Mouse (Mus musculus) myocyte (in vitro differentiated cells): ENCODE data around the gene Neu2.
A peak's percentile ranks its signal among the peaks of the same experiment; 100 is the strongest.

Experiments
- E2F4 ChIP-seq: IDR thresholded peaks from one replicate; pipeline ENCODE4 v1.6.1; 2011; ENCODE audit warnings: mild to moderate bottlenecking, control low read depth, moderate library complexity; ENCODE audit not compliant: insufficient read depth
- MAX ChIP-seq: IDR thresholded peaks from one replicate; pipeline ENCODE4 v1.6.1; 2011; ENCODE audit warnings: low read depth, mild to moderate bottlenecking, control low read depth
- MYOG ChIP-seq, 3 experiments: IDR thresholded peaks; one replicate each; pipeline ENCODE4 v1.6.1; 2011; ENCODE audit warnings: control low read depth in 2 of 3, low read depth in 2 of 3, mild to moderate bottlenecking in 2 of 3; ENCODE audit not compliant: insufficient read length in 2 of 3, control insufficient read depth in 1 of 3, insufficient read depth in 1 of 3
- POLR2A ChIP-seq: IDR thresholded peaks from one replicate; pipeline ENCODE4 v1.6.1; 2011; ENCODE audit warnings: low read depth, mild to moderate bottlenecking, control low read depth, moderate library complexity; ENCODE audit not compliant: insufficient read length
- POLR2AphosphoS2 ChIP-seq: IDR thresholded peaks from one replicate; pipeline ENCODE4 v1.6.1; 2011; ENCODE audit warnings: low read depth, control low read depth; ENCODE audit not compliant: insufficient read length
- TCF12 ChIP-seq: IDR thresholded peaks from one replicate; pipeline ENCODE4 v1.6.1; 2011; ENCODE audit warnings: mild to moderate bottlenecking, control low read depth; ENCODE audit not compliant: poor library complexity, insufficient read depth, severe bottlenecking
- USF1 ChIP-seq: IDR thresholded peaks from one replicate; pipeline ENCODE4 v1.6.1; 2011; ENCODE audit warnings: low read depth, mild to moderate bottlenecking, control low read depth, moderate library complexity

DNA sequence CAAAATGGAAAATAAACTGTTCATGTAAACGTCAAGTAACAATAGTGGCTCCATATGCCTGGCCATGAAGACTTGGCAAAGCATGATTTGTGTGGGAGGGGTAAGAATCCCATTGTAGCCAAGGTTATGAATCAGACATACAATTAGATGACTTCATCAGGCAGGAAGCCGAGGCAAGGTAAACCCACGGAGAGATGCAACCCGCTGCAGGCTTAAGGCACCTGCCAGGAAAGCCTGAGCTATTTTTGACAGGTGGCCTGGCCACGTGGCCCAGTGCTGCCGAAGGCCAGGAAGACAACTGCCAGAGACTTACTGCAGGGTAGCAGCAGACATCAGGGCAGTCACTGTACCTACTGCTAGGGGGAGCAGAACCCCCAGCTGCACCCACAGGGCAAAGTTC lies 23.3 kb upstream of the Neu2 start:
- TF ChIP-seq POLR2A: no peak
- no peak for TF ChIP-seq POLR2AphosphoS2
- peak; percentile 27 for TF ChIP-seq MAX
- TF ChIP-seq MYOG (IDR thresholded peaks at IDR 0.05; ENCODE audit: control insufficient read depth in 1 of 3, insufficient read depth in 1 of 3, insufficient read length in 2 of 3, low read depth in 2 of 3): peak in 1 of 3 experiments; percentile 81
- no peak for TF ChIP-seq E2F4
- peak; percentile 20 for TF ChIP-seq TCF12
- peak; percentile 82 for TF ChIP-seq USF1
